Mouse (Mus musculus): ENCODE measurements around the gene Gnao1. TPM values are rescaled to one million over a fixed set of nuclear protein-coding genes. Genes with fewer than 3 reads are reported as not detected.

The Gnao1 gene
- total and polyA plus RNA-seq, 2 experiments, result under 0.01 to 0.26 TPM

DNA sequence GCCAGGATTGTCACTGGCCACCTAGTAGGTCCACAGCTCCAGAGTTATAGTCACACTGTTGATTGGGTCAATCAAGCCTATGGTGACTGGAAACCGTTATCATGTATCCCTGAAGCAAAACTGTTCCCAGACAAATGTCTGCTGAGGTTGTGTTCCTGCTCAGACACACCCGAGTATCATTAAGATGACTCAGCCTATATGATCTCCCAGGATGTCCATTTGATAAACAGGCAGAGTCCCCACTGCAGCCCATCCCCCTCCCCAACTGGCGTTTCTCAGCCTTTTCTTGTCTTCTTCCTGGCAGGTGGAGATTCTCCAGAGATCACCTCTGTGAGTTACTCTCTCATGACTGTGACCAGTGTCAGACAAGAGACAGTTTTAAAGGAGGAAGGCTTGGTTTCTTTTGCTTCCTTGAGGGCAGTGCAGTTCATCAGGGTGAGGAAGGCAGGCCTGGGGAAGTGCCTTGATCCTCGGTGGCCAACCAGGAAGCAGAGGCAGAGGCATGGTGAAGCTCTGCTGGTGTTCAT lies 78.4 kb downstream of the Gnao1 start:
- no peak overlapping the region for H3K4me3 ChIP-seq (ENCODE audit: insufficient read depth, low read depth, low read length)
- TF ChIP-seq CTCF (IDR thresholded peaks at IDR 0.05; ENCODE audit: low read depth, low read length), result no peak
- no peak for TF ChIP-seq POLR2A (IDR thresholded peaks at IDR 0.05; ENCODE audit: extremely low read depth, insufficient read depth, low read length)
- H3K27me3 ChIP-seq (ENCODE audit: control insufficient read depth, insufficient read depth, low read length), result no peaks in the 10 kb centered on the region
- no peaks in the 10 kb centered on the region for H3K4me1 ChIP-seq (ENCODE audit: control insufficient read depth, insufficient read depth, low read length)
- no peak overlapping the region for H3K27ac ChIP-seq (replicated peaks; ENCODE audit: insufficient read depth, low read depth, low read length)
- no peaks in the 10 kb centered on the region for H3K36me3 ChIP-seq (ENCODE audit: control insufficient read depth, insufficient read depth, low read length)
- DNase-seq (ENCODE audit: extremely low read depth, low read depth, low spot score), result no peak
- WGBS, result 74% methylated on average over 4 of the region's 4 CpGs
- no peaks in the 10 kb centered on the region for H3K79me2 ChIP-seq (ENCODE audit: control insufficient read depth, insufficient read depth, low read length)
- H3K9ac ChIP-seq (ENCODE audit: low read depth, low read length), result no peak overlapping the region

DNA sequence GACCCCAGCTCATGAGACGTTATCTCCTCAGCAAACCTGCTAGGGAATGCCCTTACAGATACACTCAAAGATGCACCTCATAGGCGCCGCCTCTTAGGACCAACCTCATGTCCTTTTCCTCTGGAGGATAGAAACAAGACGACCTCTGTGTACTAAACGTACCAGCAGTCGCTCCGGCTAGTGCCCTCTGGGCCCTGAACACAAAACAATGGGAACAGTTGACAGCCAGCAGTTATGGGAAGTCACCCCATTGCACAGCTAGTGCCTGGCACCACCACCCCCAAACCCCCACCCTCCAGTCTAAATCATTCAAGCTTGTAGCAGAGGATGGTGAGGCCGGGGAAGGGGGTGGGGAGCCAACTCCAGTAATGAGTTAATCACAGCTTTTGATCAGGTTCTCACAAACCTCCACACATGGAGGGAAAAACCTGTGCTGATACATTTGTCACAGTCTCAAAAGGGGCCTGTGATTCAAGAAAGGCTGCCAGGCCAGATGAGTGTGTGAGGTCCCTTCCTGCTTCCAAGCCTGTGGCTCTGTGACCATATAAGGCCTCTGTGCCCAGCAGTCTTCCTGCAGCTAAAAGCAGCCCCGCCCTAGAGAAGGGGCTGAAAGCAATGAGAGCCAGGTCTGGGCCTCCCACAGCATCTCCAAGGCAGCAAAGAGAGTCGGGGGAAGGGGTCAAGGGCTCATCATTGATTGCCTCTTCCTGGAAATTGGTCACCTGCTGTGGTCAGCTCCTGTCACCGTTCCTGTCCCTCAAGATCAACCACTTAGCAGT lies 79.1 kb downstream of the Gnao1 start:
- no peak overlapping the region for H3K27ac ChIP-seq (replicated peaks; ENCODE audit: insufficient read depth, low read depth, low read length)
- H3K9ac ChIP-seq (ENCODE audit: low read depth, low read length), result no peak overlapping the region
- 71% methylated on average over 11 of the region's 11 CpGs for WGBS
- H3K27me3 ChIP-seq (ENCODE audit: control insufficient read depth, insufficient read depth, low read length), result no peaks in the 10 kb centered on the region
- TF ChIP-seq POLR2A (IDR thresholded peaks at IDR 0.05; ENCODE audit: extremely low read depth, insufficient read depth, low read length) (no peak), CTCF (IDR thresholded peaks at IDR 0.05; ENCODE audit: low read depth, low read length) (no peak)
- no peaks in the 10 kb centered on the region for H3K36me3 ChIP-seq (ENCODE audit: control insufficient read depth, insufficient read depth, low read length)
- H3K4me1 ChIP-seq (ENCODE audit: control insufficient read depth, insufficient read depth, low read length), result no peaks in the 10 kb centered on the region
- DNase-seq (ENCODE audit: extremely low read depth, low read depth, low spot score), result no peak
- no peak overlapping the region for H3K4me3 ChIP-seq (ENCODE audit: insufficient read depth, low read depth, low read length)
- no peaks in the 10 kb centered on the region for H3K79me2 ChIP-seq (ENCODE audit: control insufficient read depth, insufficient read depth, low read length)

DNA sequence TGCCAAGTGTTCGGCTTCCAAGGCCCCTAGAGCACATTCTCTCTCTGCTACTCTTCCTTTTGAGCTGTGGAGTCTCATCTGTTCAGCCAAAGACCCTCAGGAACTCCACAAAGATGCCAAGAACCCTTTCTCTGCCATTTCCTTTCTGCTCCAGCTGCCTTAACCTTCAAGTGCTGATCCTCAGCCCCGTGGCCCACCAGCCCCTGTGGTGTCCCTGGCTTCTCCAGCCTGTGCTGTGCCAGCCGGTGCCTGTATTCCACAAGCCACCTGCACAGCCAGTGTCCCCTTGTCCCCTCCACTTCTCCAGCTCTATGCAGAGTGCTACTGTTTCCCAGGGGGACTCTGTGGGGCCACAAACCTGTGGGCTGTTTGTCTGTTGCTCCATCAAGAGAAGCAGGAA lies 83.8 kb downstream of the Gnao1 start:
- Histone ChIP-seq H3K4me3 (ENCODE audit: insufficient read depth, low read depth, low read length) (no peak overlapping the region), H3K27me3 (ENCODE audit: control insufficient read depth, insufficient read depth, low read length) (no peaks in the 10 kb centered on the region), H3K9ac (ENCODE audit: low read depth, low read length) (no peak overlapping the region), H3K79me2 (ENCODE audit: control insufficient read depth, insufficient read depth, low read length) (no peaks in the 10 kb centered on the region), H3K27ac (replicated peaks; ENCODE audit: insufficient read depth, low read depth, low read length) (no peak overlapping the region), H3K36me3 (ENCODE audit: control insufficient read depth, insufficient read depth, low read length) (no peaks in the 10 kb centered on the region), H3K4me1 (ENCODE audit: control insufficient read depth, insufficient read depth, low read length) (no peaks in the 10 kb centered on the region)
- 76% methylated on average over 3 of the region's 3 CpGs for WGBS
- TF ChIP-seq CTCF (IDR thresholded peaks at IDR 0.05; ENCODE audit: low read depth, low read length) (no peak), POLR2A (IDR thresholded peaks at IDR 0.05; ENCODE audit: extremely low read depth, insufficient read depth, low read length) (no peak)
- DNase-seq (ENCODE audit: extremely low read depth, low read depth, low spot score), result no peak

DNA sequence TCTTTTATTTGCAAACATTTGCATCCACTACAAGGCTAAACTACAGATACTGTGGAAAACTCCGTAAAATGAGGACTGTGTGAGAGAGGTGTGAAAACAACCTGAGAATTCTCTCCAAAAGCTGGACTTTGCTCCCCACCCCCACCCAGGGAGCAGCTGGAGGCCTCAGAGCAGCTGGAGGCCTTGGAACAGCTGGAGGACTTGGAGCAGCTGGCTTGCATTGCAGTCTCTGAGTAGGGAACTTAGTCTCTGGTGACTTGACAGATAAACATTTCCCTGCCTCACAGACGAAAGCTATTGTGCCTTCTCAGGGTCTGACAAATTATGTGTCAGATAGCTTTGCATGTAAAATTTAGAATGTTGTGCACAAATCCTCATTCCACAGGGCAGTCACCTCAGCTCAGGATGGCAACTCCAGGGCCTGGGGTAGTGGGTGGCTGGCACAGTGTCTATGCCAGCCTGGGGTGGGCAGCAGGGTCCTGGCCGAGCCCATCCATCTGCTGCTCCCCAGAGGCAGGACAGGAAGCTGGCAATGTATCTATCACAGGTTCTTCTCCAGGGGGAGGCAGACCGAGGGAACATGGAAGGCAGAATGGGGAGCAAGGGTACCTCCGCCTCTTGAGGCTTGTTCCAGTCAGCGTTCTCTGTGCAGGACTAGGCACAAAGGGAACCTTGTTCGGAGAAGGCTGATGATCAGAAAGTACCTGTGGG lies 87.2 kb downstream of the Gnao1 start:
- Histone ChIP-seq H3K27me3 (ENCODE audit: control insufficient read depth, insufficient read depth, low read length) (no peaks in the 10 kb centered on the region), H3K36me3 (ENCODE audit: control insufficient read depth, insufficient read depth, low read length) (no peaks in the 10 kb centered on the region), H3K4me1 (ENCODE audit: control insufficient read depth, insufficient read depth, low read length) (no peaks in the 10 kb centered on the region), H3K9ac (ENCODE audit: low read depth, low read length) (no peak overlapping the region), H3K4me3 (ENCODE audit: insufficient read depth, low read depth, low read length) (no peak overlapping the region), H3K79me2 (ENCODE audit: control insufficient read depth, insufficient read depth, low read length) (no peaks in the 10 kb centered on the region), H3K27ac (replicated peaks; ENCODE audit: insufficient read depth, low read depth, low read length) (no peak overlapping the region)
- no peak for DNase-seq (ENCODE audit: extremely low read depth, low read depth, low spot score)
- 91% methylated on average over 7 of the region's 7 CpGs for WGBS
- TF ChIP-seq CTCF (IDR thresholded peaks at IDR 0.05; ENCODE audit: low read depth, low read length), result no peak
- TF ChIP-seq POLR2A (IDR thresholded peaks at IDR 0.05; ENCODE audit: extremely low read depth, insufficient read depth, low read length), result no peak

DNA sequence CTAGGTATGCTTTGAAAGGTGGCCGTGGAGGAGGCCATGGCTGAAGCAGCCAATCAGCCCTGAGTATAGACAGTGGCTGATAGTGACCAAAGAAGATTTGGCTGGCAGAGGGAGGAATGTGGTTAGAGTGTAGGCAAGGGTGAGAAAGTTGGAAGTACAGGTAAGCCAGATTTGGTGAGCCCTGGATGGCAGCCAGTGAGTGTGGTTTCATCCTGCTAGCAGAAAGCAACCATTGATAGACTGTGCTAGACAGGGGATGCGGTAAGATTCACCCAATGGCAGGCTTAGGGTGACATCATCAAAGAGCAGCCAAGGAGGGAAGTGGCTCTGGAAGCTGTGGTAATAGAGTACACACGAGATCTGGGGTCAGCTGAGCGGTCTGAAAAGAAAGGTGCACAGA lies 88.8 kb downstream of the Gnao1 start:
- 80% methylated on average over 4 of the region's 4 CpGs for WGBS
- H3K4me1 ChIP-seq (ENCODE audit: control insufficient read depth, insufficient read depth, low read length), result no peaks in the 10 kb centered on the region
- DNase-seq (ENCODE audit: extremely low read depth, low read depth, low spot score), result no peak
- H3K36me3 ChIP-seq (ENCODE audit: control insufficient read depth, insufficient read depth, low read length), result no peaks in the 10 kb centered on the region
- no peak overlapping the region for H3K9ac ChIP-seq (ENCODE audit: low read depth, low read length)
- no peaks in the 10 kb centered on the region for H3K27me3 ChIP-seq (ENCODE audit: control insufficient read depth, insufficient read depth, low read length)
- no peak for TF ChIP-seq CTCF (IDR thresholded peaks at IDR 0.05; ENCODE audit: low read depth, low read length)
- no peak for TF ChIP-seq POLR2A (IDR thresholded peaks at IDR 0.05; ENCODE audit: extremely low read depth, insufficient read depth, low read length)
- H3K79me2 ChIP-seq (ENCODE audit: control insufficient read depth, insufficient read depth, low read length), result no peaks in the 10 kb centered on the region
- no peak overlapping the region for H3K4me3 ChIP-seq (ENCODE audit: insufficient read depth, low read depth, low read length)
- H3K27ac ChIP-seq (replicated peaks; ENCODE audit: insufficient read depth, low read depth, low read length), result no peak overlapping the region

Data from liver, adult 2 months (tissue).